Mouse (Mus musculus) thymus, postnatal 10 days (tissue): ENCODE results near the gene Fhl2.

Experiments used
- DNase-seq, 2 experiments: peaks; one replicate each; pipeline ENCODE4 v3.0.0; 2021; ENCODE audit warnings: low spot score in 2 of 2

Gene Fhl2

GRCm38 (mm10) chr1:43196661-43197241 is at the start of gene Fhl2:
Fhl2 (minus strand) TSS chr1:43196984.
- no peak for DNase-seq

DNA sequence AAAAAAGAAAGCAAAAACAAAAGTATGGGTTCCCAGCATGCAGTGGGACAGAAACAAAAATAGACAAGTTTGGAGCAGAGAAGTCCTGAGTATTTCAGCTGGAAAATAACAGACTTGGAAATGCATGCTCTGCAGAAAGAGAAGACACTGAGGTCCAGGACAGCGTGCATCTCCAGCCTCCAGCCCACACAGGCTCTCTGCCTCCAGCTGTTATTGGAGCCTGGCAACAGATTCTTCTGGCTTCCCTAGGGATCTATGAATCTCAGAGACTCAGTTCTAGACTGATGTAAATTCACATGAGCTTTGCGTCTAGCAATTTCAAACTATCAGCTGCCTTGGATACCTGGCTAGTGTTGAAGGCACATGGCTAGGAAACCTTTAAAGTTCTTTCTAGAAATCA is 48.2 kb upstream of the Fhl2 start:
- DNase-seq, result no peak

DNA sequence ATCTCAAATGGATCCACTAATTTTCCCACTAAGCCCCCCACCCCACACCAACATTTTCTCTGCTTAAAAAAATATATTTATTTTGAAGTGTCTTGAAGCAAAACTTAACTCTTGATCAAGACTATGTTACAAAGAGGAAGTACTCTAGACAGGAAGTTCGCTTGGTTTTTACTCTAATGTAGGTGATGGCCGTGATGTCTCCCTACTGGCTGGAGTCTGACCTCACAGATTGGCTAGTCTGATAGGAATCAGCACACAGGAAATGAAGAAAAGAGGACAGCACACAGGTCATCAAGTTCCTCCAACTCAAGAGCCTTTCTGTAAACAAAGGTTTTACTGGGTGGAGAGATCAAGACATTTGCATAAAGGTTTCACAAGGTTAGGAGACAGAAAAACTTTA is 44.4 kb upstream of the Fhl2 start:
- DNase-seq, result no peak

- no peak for DNase-seq
Observed at GRCm38 (mm10) chr1:43239796-43240313, 43.1 kb upstream of the Fhl2 start.

- DNase-seq, result no peak
Observed at GRCm38 (mm10) chr1:43238471-43238870, 41.7 kb upstream of the Fhl2 start.

DNA sequence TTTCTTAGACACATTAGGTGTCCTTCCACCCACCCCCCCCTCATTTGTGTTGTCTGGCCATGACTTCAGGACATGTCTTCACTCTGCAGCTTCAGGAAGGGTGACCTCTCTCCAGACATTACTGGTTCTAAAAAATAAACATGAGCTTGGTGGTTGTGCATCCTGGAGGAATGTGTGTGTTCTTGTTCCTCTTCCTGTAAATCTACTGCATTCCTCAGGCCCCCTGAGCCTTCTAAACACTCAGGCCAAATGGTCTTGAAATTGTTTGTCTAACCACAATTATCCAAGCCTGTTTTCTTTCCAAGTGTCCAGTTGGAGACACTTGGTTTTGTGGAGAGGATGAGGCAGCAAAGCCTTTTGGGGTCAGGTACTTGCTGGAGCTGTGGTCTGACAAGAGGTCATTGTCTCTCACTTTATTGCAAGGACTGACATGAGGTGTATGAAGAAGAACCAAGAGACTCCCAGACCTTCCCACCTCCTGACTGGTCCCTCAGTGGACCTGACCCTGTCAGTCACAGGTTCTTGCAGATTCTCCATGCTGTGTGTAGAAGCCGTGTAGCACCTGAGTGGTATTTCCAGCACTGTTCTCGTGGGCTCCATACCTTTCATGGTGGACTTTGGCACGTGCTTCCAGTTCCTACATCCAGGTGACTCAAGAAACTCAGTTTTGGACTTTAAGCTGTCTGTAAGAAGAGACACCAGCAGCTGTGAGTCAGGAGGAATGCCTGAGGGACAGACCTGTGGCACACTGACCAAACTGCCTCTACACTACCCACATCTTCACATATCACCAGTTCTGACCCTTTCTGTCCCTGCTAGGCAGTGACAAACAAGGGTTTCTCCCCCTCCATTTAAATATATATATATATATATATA is 40.8 kb upstream of the Fhl2 start:
- DNase-seq, result no peak

DNA sequence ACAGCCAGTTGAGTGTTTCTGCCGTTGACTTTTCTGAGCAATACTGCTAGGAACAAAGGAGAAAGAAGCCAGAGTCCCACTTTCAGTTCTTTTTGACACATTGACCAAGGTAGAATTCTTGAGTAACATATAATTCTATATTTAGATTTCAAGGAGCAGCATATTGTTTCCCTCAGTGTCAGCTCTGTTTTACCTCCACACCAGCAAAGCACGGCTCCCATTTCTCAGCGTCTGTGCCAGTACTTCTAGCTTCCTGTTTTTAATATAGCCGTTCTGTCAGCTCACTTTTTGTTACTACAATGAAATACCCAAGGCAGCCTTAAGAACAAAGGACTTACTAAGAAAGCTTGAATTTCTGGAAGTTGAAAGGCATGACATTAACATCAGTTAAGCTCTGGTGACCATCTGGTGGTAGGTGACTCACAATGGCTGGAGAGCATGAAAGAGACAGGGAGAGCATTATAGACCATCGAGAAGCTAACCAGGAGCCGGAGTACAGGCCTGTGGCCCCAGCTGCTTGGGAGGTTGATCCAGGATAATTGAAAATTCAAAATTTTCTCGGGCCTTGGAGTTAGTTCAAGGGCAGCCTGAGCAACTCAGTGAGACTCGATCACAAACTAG is 28.9 kb upstream of the Fhl2 start:
- no peak for DNase-seq

DNA sequence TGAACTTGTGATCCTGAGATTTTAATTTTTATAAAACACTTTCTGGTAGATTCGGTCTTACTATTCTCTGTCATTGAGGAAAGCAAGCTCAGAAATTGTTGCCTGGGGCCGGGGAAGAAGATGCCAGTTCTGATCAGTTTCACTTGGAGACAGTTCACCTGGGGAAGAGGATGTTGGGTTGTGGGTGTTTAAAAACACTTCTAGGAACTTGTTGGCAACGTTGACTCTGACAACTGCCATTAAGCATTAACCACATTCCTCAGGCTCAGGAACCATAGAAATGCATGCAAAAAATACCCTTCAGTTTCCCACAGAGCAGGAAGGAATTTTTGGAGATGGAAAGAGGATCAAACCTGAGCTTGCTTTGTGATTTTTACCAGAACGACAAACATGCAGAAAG is 28.2 kb upstream of the Fhl2 start:
- DNase-seq, result no peak

- no peak for DNase-seq
Observed at GRCm38 (mm10) chr1:43224171-43224570, 27.4 kb upstream of the Fhl2 start.

DNA sequence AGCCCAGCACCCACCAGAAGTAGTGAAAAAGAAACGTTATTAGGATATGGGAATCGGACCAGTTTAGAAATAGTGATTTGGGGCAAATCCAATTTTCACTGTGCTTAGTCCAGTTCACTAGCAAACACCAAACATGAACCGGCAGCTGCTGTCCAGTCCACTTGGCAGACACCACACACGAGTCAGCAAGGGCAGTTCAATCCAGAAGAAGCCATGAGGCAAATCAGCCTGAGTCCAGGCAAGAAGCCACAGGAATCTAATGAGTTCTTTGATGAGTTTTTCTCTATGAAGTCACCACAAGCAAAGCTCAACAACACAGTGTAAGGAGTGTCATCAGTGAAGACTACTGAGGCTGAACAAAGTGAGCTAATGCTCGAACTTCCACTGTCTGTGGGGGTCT is 26.3 kb upstream of the Fhl2 start:
- DNase-seq, result no peak

GRCm38 (mm10) chr1:43218016-43218680 is 21.4 kb upstream of the Fhl2 start:
- DNase-seq, result no peak

DNA sequence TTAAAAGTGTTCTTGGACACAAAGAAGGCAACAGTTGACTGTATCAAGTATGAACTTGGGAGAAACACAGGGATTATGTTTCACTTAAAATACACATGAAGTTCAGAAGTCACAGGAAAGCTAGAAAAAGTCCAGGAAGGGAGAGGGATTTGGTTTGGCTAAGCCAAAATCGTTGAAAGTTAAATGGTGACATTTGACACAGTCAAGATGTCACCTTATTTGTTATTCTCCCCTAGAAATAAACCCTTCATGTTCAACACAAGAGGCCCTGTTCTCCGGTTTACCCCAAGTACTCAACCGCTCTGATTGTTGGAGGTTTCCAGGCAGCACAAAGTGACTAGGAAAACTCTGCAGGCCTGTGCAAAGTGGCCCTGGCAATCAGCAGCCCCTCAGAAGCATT is 18.8 kb upstream of the Fhl2 start:
- DNase-seq, result no peak

GRCm38 (mm10) chr1:43211274-43211673 is 14.5 kb upstream of the Fhl2 start:
- no peak for DNase-seq

- DNase-seq, result no peak
Observed at GRCm38 (mm10) chr1:43210285-43210684, 13.5 kb upstream of the Fhl2 start.

DNA sequence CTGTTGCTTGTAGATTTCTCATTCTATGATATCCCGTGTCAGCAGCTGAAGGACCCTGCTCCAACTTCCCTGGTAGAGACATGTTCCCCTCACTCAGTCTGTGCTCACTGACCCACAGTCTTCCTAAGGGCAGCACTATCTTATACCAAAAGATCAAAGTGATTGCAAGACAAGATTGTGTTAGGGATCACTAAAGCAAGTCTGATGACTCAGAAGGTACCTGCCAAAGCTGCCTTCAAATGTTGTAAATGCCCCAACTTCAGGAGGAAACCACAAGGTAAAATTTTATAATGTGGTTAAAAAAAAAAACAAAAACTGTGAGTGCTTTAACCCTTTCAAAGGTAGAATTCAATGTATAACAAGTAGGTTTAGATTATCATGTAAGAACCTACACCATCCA is 10.4 kb upstream of the Fhl2 start:
- no peak for DNase-seq

DNA sequence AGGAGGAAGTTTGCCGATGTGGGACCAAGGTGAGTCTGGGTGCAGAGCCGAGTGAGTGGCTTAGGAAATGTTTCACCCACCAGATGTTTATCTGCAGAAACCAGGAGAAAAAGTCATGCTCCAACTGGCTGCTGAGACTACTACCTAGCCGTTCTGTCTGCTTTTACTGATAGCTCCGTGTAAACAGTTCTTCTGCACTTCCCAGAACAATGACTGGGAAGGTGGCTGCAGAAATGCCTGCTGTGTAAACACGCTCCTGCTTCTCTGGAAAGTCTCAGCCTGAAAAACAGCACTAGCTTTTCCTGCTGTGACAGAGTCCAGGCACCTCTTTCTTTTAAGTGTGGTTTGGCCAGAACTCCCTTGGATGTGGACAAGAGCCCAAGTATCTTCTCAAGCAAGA is 6.5 kb upstream of the Fhl2 start:
- no peak for DNase-seq

DNA sequence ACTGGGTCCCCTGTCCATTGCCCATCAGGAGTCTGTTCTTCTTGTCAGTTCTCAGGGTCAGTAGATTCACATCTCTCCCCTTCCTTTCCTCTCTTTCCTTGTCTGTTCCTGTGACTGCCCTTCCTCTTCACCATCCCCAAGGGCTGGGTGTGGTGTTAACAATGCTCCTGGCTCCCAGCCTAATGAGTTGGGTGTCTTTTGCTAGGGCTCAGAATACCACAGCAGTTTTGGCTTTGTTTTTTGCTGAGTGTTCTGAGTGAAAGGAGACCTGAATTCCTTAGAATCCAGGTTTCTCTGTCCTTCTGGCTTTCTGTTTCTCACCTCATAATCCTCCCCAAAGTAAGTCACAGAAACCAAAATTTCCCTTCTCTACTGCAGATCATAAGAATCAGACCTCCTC is 5.4 kb upstream of the Fhl2 start:
- DNase-seq, result no peak

DNA sequence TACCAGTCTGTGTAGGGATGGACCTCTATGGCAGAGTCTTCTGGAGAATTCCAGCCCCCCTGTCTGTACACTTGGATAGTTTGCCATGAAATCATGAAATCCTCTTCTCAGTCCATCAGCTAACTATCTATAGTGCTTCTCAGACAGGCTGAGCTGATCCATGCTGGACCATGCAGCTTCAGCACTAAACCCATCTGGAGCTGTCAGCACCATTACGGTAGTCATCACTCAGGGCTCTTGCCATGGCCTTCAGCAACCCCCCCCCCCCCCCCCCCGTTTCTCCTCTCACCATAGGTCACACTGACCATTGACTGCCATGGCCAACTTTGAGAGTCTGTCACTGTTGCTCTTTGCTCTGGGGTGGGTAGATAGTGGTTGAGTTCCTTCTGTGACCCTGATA is 5.0 kb upstream of the Fhl2 start:
- no peak for DNase-seq

DNA sequence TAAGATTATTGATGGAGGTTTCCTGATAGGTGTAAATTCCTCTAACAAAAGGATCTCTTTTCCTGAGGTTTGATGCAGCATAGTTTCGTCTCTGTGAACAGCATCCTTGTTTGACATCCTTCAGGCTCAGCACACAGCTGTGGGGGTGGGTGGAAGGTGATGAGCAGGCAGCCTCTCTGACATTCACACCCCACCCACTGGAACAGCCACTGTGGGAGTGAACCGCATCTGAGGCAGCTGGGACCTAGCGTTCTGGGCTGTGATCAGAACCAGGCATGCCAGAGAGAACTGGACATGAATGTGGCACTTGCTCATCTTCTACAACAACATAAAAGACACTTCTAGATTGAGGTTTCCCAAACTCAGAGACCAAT is 3.1 kb upstream of the Fhl2 start:
- DNase-seq, result no peak

- DNase-seq, result no peak
Observed at GRCm38 (mm10) chr1:43199210-43199866, 2.6 kb upstream of the Fhl2 start.

DNA sequence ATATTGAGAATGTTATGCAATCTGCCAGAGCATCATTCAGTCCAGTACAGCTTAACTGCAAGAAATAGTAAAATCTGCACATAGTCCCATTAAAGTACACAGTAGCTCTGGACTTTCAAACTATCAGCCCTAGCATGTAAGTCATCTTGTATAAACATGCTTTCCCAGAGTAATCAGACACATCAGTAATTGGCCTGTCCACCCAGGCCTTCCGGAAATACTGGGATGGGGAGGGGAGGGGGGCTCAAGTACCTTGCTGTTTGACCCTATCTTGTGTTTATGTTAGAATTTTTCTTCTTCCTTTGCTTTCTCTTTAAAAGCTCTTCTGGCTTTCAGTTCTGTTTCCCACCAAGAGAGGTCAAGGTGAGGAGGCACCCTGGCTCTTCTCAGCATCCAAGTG is 725 bp downstream of the Fhl2 start:
- DNase-seq, result no peak

- DNase-seq, result no peak
Observed at GRCm38 (mm10) chr1:43193423-43193822, 3.4 kb downstream of the Fhl2 start.
